Mouse (Mus musculus) myocyte (in vitro differentiated cells): Measurements from ENCODE around the gene Mars2. TPM values are rescaled to one million over a fixed set of nuclear protein-coding genes. Genes with fewer than 3 reads are reported as not detected.

Experiments
- H3K27me3 ChIP-seq: one replicate; pipeline ENCODE4 v1.6.1; 2011; ENCODE audit not compliant: control insufficient read depth, insufficient read depth, insufficient read length
- H3K36me3 ChIP-seq: one replicate; pipeline ENCODE4 v1.6.1; 2011; ENCODE audit not compliant: control insufficient read depth, insufficient read depth
- H3K4me2 ChIP-seq: one replicate; pipeline ENCODE4 v1.6.1; 2011; ENCODE audit warnings: low read depth, control low read depth
- H3K4me3 ChIP-seq: one replicate; pipeline ENCODE4 v1.5.1; 2011; ENCODE audit warnings: mild to moderate bottlenecking, control low read depth, moderate library complexity
- H3K79me2 ChIP-seq: one replicate; pipeline ENCODE4 v1.6.1; 2011; ENCODE audit not compliant: control insufficient read depth, insufficient read depth
- H3ac ChIP-seq: one replicate; pipeline ENCODE4 v1.6.1; 2011; ENCODE audit not compliant: control insufficient read depth, insufficient read length
- CEBPB ChIP-seq: IDR thresholded peaks from 2 replicates; pipeline ENCODE4 v1.6.1; 2011; ENCODE audit warnings: mild to moderate bottlenecking, moderate library complexity; ENCODE audit not compliant: poor library complexity, insufficient read depth, severe bottlenecking
- E2F4 ChIP-seq: IDR thresholded peaks from one replicate; pipeline ENCODE4 v1.6.1; 2011; ENCODE audit warnings: mild to moderate bottlenecking, control low read depth, moderate library complexity; ENCODE audit not compliant: insufficient read depth
- MAX ChIP-seq: IDR thresholded peaks from one replicate; pipeline ENCODE4 v1.6.1; 2011; ENCODE audit warnings: low read depth, mild to moderate bottlenecking, control low read depth
- MYOD1 ChIP-seq, 3 experiments: IDR thresholded peaks; one replicate each; pipeline ENCODE4 v1.6.1; 2011; ENCODE audit warnings: control low read depth in 2 of 3, low read depth in 2 of 3, mild to moderate bottlenecking in 2 of 3, moderate library complexity in 1 of 3; ENCODE audit not compliant: insufficient read length in 2 of 3, control insufficient read depth in 1 of 3
- MYOG ChIP-seq, 3 experiments: IDR thresholded peaks; one replicate each; pipeline ENCODE4 v1.6.1; 2011; ENCODE audit warnings: control low read depth in 2 of 3, low read depth in 2 of 3, mild to moderate bottlenecking in 2 of 3; ENCODE audit not compliant: insufficient read length in 2 of 3, control insufficient read depth in 1 of 3, insufficient read depth in 1 of 3
- POLR2A ChIP-seq: IDR thresholded peaks from one replicate; pipeline ENCODE4 v1.6.1; 2011; ENCODE audit warnings: low read depth, mild to moderate bottlenecking, control low read depth, moderate library complexity; ENCODE audit not compliant: insufficient read length
- POLR2AphosphoS2 ChIP-seq: IDR thresholded peaks from one replicate; pipeline ENCODE4 v1.6.1; 2011; ENCODE audit warnings: low read depth, control low read depth; ENCODE audit not compliant: insufficient read length
- REST ChIP-seq: IDR thresholded peaks from one replicate; pipeline ENCODE4 v1.6.1; 2011; ENCODE audit warnings: mild to moderate bottlenecking, control low read depth, moderate library complexity; ENCODE audit not compliant: insufficient read depth, insufficient read length
- SRF ChIP-seq: IDR thresholded peaks from one replicate; pipeline ENCODE4 v1.6.1; 2011; ENCODE audit warnings: low read depth; ENCODE audit not compliant: control insufficient read depth, insufficient read length
- TCF12 ChIP-seq: IDR thresholded peaks from one replicate; pipeline ENCODE4 v1.6.1; 2011; ENCODE audit warnings: mild to moderate bottlenecking, control low read depth; ENCODE audit not compliant: poor library complexity, insufficient read depth, severe bottlenecking
- TCF3 ChIP-seq: IDR thresholded peaks from one replicate; pipeline ENCODE4 v1.6.1; 2011; ENCODE audit warnings: low read depth, control low read depth; ENCODE audit not compliant: insufficient read length
- USF1 ChIP-seq: IDR thresholded peaks from one replicate; pipeline ENCODE4 v1.6.1; 2011; ENCODE audit warnings: low read depth, mild to moderate bottlenecking, control low read depth, moderate library complexity
- polyA plus RNA-seq: library from polyadenylated mRNA; unstranded; fragments of >200 nt; fragmentation: generic; extraction: Trizol; gene quantifications from one replicate; pipeline ENCODE4 v1.2.1, GENCODE M21; 2012; ENCODE audit warnings: missing spikeins

Mars2 gene
- polyA plus RNA-seq, 1 experiment, result 2.2 TPM

GRCm38 (mm10) chr1:55201850-55202752 is 34.9 kb upstream of the Mars2 start:
- Histone ChIP-seq H3K79me2 (no peaks in the 10 kb centered on the region), H3K4me3 (peak overlapping the region; percentile 15), H3K4me2 (peak overlapping the region; percentile 85), H3K36me3 (peaks cover 6% of the 10 kb centered on the region), H3K27me3 (no peaks in the 10 kb centered on the region), H3ac (no peak overlapping the region)
- no peak for TF ChIP-seq E2F4
- TF ChIP-seq POLR2A, result peak; percentile 13
- TF ChIP-seq MYOD1 (IDR thresholded peaks at IDR 0.05; ENCODE audit: control insufficient read depth in 1 of 3, insufficient read length in 2 of 3, low read depth in 2 of 3), result peak; percentile 63 to 87 (median 70)
- TF ChIP-seq USF1, result no peak
- peak; percentile 11 to 95 (median 88) for TF ChIP-seq MYOG (IDR thresholded peaks at IDR 0.05; ENCODE audit: control insufficient read depth in 1 of 3, insufficient read depth in 1 of 3, insufficient read length in 2 of 3, low read depth in 2 of 3)
- TF ChIP-seq MAX, result no peak
- peak; percentile 85 for TF ChIP-seq TCF12
- no peak for TF ChIP-seq REST
- TF ChIP-seq SRF, result no peak
- TF ChIP-seq TCF3, result no peak
- peak; percentile 50 for TF ChIP-seq POLR2AphosphoS2
- no peak for TF ChIP-seq CEBPB

GRCm38 (mm10) chr1:55205808-55206327 is 31.1 kb upstream of the Mars2 start:
- Histone ChIP-seq H3K36me3 (peaks cover 18% of the 10 kb centered on the region), H3K79me2 (no peaks in the 10 kb centered on the region), H3K4me2 (no peak overlapping the region), H3ac (no peak overlapping the region), H3K4me3 (no peak overlapping the region), H3K27me3 (no peaks in the 10 kb centered on the region)
- TF ChIP-seq TCF12 (no peak), MYOD1 (IDR thresholded peaks at IDR 0.05; ENCODE audit: control insufficient read depth in 1 of 3, insufficient read length in 2 of 3, low read depth in 2 of 3) (no peak), REST (no peak), CEBPB (no peak), POLR2A (no peak), E2F4 (no peak), SRF (no peak), MAX (no peak), MYOG (IDR thresholded peaks at IDR 0.05; ENCODE audit: control insufficient read depth in 1 of 3, insufficient read depth in 1 of 3, insufficient read length in 2 of 3, low read depth in 2 of 3) (no peak), USF1 (no peak), POLR2AphosphoS2 (no peak), TCF3 (no peak)

GRCm38 (mm10) chr1:55207561-55207960 is 29.4 kb upstream of the Mars2 start:
- Histone ChIP-seq H3K79me2 (no peaks in the 10 kb centered on the region), H3K4me2 (no peak overlapping the region), H3ac (no peak overlapping the region), H3K4me3 (no peak overlapping the region), H3K36me3 (peaks cover 14% of the 10 kb centered on the region), H3K27me3 (no peaks in the 10 kb centered on the region)
- no peak for TF ChIP-seq TCF12
- TF ChIP-seq MYOG (IDR thresholded peaks at IDR 0.05; ENCODE audit: control insufficient read depth in 1 of 3, insufficient read depth in 1 of 3, insufficient read length in 2 of 3, low read depth in 2 of 3), result no peak
- no peak for TF ChIP-seq REST

GRCm38 (mm10) chr1:55208500-55209140 is 28.4 kb upstream of the Mars2 start:
- H3K4me2 ChIP-seq, result no peak overlapping the region
- H3K27me3 ChIP-seq, result no peaks in the 10 kb centered on the region
- no peaks in the 10 kb centered on the region for H3K79me2 ChIP-seq
- H3K4me3 ChIP-seq, result no peak overlapping the region
- peaks cover 14% of the 10 kb centered on the region for H3K36me3 ChIP-seq
- no peak overlapping the region for H3ac ChIP-seq
- no peak for TF ChIP-seq E2F4
- TF ChIP-seq USF1, result no peak
- TF ChIP-seq MAX, result no peak
- TF ChIP-seq CEBPB, result no peak
- TF ChIP-seq REST, result no peak
- TF ChIP-seq MYOG (IDR thresholded peaks at IDR 0.05; ENCODE audit: control insufficient read depth in 1 of 3, insufficient read depth in 1 of 3, insufficient read length in 2 of 3, low read depth in 2 of 3), result no peak
- TF ChIP-seq POLR2AphosphoS2, result no peak
- TF ChIP-seq POLR2A, result no peak
- TF ChIP-seq MYOD1 (IDR thresholded peaks at IDR 0.05; ENCODE audit: control insufficient read depth in 1 of 3, insufficient read length in 2 of 3, low read depth in 2 of 3), result no peak
- no peak for TF ChIP-seq TCF3
